Mouse (Mus musculus) lung, embryonic 16.5 days (tissue): Measurements from ENCODE around the gene Mcu. TPM values are rescaled to one million over a fixed set of nuclear protein-coding genes. Genes with fewer than 3 reads are reported as not detected.
A peak's percentile ranks its signal among the peaks of the same experiment; 100 is the strongest.

Experiments
- ATAC-seq: fragments of 200-750 bp; cut with Nextera tagmentation; 2 replicates; pipeline ENCODE4 v1.8.0; 2017; ENCODE audit warnings: low read depth, mild to moderate bottlenecking, moderate library complexity
- H3K27ac ChIP-seq: fragments of 300-500 bp; sonication (generic); 2 replicates; pipeline ENCODE4 v1.5.1; 2014; ENCODE audit warnings: mild to moderate bottlenecking, control low read depth, low read length
- H3K27me3 ChIP-seq: fragments of 300-500 bp; sonication (generic); 2 replicates; pipeline ENCODE4 v1.6.1; 2014; ENCODE audit warnings: low read depth, low read length, mixed read lengths; ENCODE audit not compliant: control insufficient read depth, insufficient read depth
- H3K36me3 ChIP-seq: fragments of 300-500 bp; sonication (generic); 2 replicates; pipeline ENCODE4 v1.6.1; 2014; ENCODE audit warnings: low read length; ENCODE audit not compliant: control insufficient read depth, insufficient read depth
- H3K4me1 ChIP-seq: fragments of 300-500 bp; sonication (generic); replicated peaks from 2 replicates; pipeline ENCODE4 v1.6.1; 2014; ENCODE audit warnings: low read length, mixed read lengths; ENCODE audit not compliant: control insufficient read depth, insufficient read depth
- H3K4me2 ChIP-seq: fragments of 300-500 bp; sonication (generic); 2 replicates; pipeline ENCODE4 v1.6.1; 2014; ENCODE audit warnings: low read depth, low read length, control low read depth
- H3K4me3 ChIP-seq: fragments of 300-500 bp; sonication (generic); 2 replicates; pipeline ENCODE4 v1.5.1; 2014; ENCODE audit warnings: mild to moderate bottlenecking, low read length, control low read depth
- H3K9ac ChIP-seq: fragments of 300-500 bp; sonication (generic); 2 replicates; pipeline ENCODE4 v1.6.1; 2014; ENCODE audit warnings: low read length, control low read depth
- H3K9me3 ChIP-seq: fragments of 300-500 bp; sonication (generic); 2 replicates; pipeline ENCODE4 v1.6.1; 2016; ENCODE audit warnings: low read length; ENCODE audit not compliant: control insufficient read depth
- WGBS: fragments of 180-500 bp; shearing (Covaris S2); extraction: QIAGEN DNeasy Blood & Tissue Kit; methylation state at CpG from one replicate; pipeline ENCODE4 v1.1.7; 2014; 5-methylcytosine and 5-hydroxymethylcytosine counted together
- polyA plus RNA-seq: library from polyadenylated mRNA; unstranded; fragments of >200 nt; fragmentation: Nextera tagmentation; extraction: Ambion mirVana; gene quantifications from 2 replicates; pipeline ENCODE4 v1.2.1, GENCODE M21; 2015

The Mcu gene
- polyA plus RNA-seq, 1 experiment from 2014 or later, result 33.3 TPM

DNA sequence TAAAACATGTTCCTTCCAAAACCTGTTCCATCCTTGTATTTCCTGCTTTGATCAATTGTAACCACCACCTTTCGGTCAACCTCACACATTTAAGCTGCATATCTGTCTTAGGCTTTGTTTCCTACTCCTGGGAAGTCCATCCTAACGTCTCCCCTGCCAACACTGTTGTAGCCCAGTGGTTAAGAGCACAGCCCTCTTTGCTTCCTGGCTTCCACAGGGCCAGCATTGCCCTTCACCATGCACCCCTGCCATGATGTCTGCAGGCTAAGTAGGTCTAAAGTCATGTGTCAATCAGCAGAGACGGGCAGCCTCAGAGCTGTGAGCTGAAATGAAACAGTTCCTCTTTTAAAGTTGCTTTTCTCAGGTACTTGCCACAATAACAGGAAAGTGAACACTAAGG lies 97.1 kb downstream of the Mcu start:
- Histone ChIP-seq H3K9me3 (no peaks in the 10 kb centered on the region), H3K27me3 (no peaks in the 10 kb centered on the region), H3K4me2 (no peak overlapping the region), H3K4me3 (no peak overlapping the region), H3K4me1 (peaks cover 13% of the 10 kb centered on the region), H3K27ac (no peak overlapping the region), H3K9ac (no peak overlapping the region), H3K36me3 (no peaks in the 10 kb centered on the region)
- ATAC-seq, result no peak
- WGBS, result 83% methylated on average over 3 of the region's 3 CpGs

DNA sequence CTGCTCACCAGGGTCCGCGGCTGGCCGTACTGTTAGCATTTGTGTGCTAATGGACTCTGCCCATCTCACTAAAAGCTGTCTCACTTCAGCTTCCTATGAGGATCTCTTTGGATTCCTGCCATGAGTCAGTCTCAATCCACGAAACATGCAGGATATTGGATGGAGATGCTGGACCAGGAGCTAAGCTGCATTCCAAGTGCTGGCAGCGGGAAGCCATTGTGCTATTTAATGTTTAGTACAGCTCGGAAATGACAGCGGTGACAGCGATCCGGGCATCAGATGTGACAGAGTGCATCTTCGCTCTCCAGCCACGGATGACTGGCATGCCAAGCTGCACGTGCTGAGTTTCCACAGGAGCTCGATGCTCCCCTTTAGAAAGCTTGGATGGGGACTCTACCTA lies 99.3 kb downstream of the Mcu start:
- Histone ChIP-seq H3K9ac (no peak overlapping the region), H3K27ac (no peak overlapping the region), H3K9me3 (no peaks in the 10 kb centered on the region), H3K27me3 (no peaks in the 10 kb centered on the region), H3K4me3 (no peak overlapping the region), H3K4me2 (no peak overlapping the region), H3K4me1 (peaks cover 6% of the 10 kb centered on the region; the same call in 1 of the 2 replicates), H3K36me3 (no peaks in the 10 kb centered on the region)
- WGBS, result 83% methylated on average over 13 of the region's 13 CpGs
- ATAC-seq, result no peak

DNA sequence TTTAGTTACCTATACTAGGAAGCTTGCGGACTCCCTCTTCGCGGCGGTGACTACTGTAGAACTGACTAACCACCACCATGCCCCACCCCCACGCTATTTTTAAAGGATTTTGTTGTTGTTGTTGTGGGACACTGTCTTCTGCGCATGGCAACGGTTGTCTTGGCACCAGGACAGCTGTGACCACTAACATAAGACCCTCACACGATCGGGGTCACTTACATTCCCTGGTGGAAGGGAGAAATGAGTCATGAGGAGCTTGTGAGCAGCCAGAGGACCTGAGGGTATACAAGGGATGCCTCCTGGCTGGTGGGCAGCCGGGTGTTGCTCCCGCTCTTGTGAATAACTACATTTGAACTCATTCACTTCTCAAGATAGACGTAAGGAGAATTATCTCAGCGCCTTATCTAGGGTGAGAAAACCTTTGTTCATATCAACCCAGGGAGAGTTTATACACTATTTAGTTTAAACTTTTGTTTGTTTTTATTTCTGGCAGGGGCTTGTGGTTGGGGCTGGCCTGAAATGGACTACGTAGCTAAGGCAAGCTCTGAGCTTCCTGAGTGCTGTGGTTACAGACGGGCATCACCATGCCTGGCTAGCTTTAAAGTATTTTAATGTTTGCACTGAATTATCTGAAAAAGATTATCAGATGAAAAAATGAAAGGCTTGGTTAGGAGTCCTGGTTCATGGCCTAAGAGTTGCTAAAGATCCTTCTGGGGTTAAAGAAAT lies 101.6 kb downstream of the Mcu start:
- Histone ChIP-seq H3K27ac (no peak overlapping the region), H3K4me3 (no peak overlapping the region), H3K27me3 (no peaks in the 10 kb centered on the region), H3K4me1 (peaks cover 15% of the 10 kb centered on the region), H3K9me3 (no peaks in the 10 kb centered on the region), H3K9ac (no peak overlapping the region), H3K36me3 (no peaks in the 10 kb centered on the region), H3K4me2 (no peak overlapping the region)
- 0 out of 2 replicates have a peak, but pooled peaks have one; percentile 23 for ATAC-seq
- 52% methylated on average over 15 of the region's 15 CpGs for WGBS

DNA sequence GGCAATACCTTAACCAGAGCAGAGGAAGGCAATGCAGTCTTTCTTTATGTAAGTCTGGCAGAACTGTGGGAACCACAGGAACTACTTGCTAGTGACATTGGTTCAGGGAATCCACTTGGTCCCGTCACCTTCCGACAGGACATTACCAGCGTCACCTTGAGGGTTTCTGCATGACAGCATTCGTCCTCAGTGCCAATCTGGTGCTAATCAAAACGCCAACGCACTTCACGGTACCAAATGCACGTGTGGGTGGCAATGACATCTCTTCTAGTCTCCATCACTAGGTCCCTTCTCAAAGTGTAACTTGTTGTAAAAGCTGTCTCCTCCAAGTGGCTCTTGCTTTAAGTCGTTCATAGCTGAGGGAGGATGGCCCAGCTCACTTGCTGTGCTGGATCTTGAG lies 104.3 kb downstream of the Mcu start:
- H3K9ac ChIP-seq, result no peak overlapping the region
- H3K4me2 ChIP-seq, result no peak overlapping the region
- H3K27ac ChIP-seq, result no peak overlapping the region
- H3K36me3 ChIP-seq, result no peaks in the 10 kb centered on the region
- no peaks in the 10 kb centered on the region for H3K9me3 ChIP-seq
- 83% methylated on average over 9 of the region's 9 CpGs for WGBS
- H3K27me3 ChIP-seq, result no peaks in the 10 kb centered on the region
- H3K4me1 ChIP-seq, result peaks cover 15% of the 10 kb centered on the region
- ATAC-seq, result no peak
- H3K4me3 ChIP-seq, result no peak overlapping the region

DNA sequence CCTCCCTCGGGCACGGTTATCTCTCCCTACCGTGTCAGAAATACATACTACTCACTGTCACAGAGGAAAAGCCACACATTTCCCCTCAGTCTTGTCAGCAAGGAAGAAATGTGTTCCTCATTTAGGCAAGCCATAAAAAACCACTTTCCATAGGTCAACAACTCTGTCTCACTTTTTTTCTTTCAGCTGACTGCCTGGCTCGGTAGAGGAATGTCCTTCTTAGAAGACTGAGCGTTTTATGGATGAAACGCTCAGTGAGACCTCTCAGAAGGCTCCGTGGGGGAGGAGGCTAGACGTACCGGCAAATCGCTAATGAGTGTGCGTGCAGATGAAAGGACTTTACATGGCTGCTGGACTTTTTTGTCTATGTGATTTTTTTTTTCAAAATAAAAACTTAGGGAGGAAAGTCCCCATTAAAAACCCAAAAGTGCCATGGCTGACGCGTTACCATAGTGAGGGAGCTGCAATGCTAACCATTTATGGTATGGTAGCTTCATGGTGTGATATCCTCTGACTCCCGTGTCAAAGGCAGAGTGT lies 105.0 kb downstream of the Mcu start:
- no peak for ATAC-seq
- no peak overlapping the region for H3K4me3 ChIP-seq
- H3K27me3 ChIP-seq, result no peaks in the 10 kb centered on the region
- H3K4me2 ChIP-seq, result peak overlapping the region; percentile 31; the same call in 1 of the 2 replicates
- H3K9ac ChIP-seq, result no peak overlapping the region
- H3K4me1 ChIP-seq, result peaks cover 15% of the 10 kb centered on the region
- WGBS, result 47% methylated on average over 14 of the region's 14 CpGs
- H3K9me3 ChIP-seq, result no peaks in the 10 kb centered on the region
- H3K27ac ChIP-seq, result no peak overlapping the region
- no peaks in the 10 kb centered on the region for H3K36me3 ChIP-seq

DNA sequence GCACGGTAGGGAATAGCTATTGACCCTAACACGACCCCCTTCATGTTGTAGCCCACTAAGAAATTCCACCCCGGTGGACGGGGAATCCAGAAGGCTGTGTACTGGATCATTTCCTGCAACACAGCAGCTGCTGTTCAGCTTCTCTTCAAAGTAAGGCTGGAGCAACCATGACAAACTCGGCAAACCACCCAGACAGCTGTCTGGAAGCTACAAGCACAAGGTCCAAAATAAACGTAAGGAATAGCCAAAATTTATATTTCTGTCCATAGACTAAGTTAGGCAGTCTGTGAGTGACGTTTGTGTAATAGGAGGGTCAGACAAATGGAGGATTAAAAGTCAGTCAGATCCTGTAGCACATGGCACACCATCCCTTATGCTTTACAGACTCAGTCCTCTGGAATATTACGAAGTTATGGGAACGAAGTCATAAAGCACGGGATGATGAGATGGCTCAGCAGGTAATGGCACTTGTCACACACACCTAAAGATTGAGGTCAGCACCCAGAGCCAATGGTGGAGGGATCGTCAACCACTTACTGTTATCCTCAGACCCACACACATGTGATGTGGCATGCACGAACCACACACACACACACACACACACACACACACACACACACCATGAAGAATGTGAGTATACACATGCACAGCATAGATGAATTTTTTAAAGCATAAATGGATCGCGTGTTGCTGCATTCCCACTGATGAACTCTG lies 105.6 kb downstream of the Mcu start:
- Histone ChIP-seq H3K27me3 (no peaks in the 10 kb centered on the region), H3K27ac (no peak overlapping the region), H3K36me3 (no peaks in the 10 kb centered on the region), H3K4me2 (no peak overlapping the region), H3K9ac (no peak overlapping the region), H3K4me3 (no peak overlapping the region), H3K9me3 (no peaks in the 10 kb centered on the region), H3K4me1 (peaks cover 15% of the 10 kb centered on the region)
- WGBS, result 46% methylated on average over 14 of the region's 14 CpGs
- ATAC-seq, result peak; percentile 35

DNA sequence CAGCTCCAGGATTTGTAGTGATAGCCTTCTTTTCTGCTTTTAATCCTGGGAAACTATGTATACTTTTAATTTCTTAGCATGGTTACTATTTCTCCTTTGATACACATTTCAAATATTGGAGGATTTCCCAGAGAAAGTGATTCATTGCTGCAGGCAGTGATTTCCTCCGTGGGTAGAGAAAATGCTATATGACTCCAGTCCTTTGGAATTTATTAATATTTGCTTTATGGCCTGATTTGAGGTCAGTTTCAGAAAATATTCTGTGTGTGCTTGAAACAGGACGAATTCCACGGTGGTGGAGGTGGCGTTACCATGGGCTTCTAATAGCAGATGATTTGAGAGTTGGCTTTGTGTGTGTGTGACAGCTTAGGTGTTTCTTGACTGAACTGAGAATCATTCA lies 107.3 kb downstream of the Mcu start:
- H3K27ac ChIP-seq, result peak overlapping the region; percentile 15; the same call in 1 of the 2 replicates
- no peaks in the 10 kb centered on the region for H3K9me3 ChIP-seq
- no peaks in the 10 kb centered on the region for H3K27me3 ChIP-seq
- no peak overlapping the region for H3K4me3 ChIP-seq
- H3K9ac ChIP-seq, result no peak overlapping the region
- no peak overlapping the region for H3K4me2 ChIP-seq
- H3K36me3 ChIP-seq, result no peaks in the 10 kb centered on the region
- peaks cover 10% of the 10 kb centered on the region for H3K4me1 ChIP-seq
- ATAC-seq, result no peak; the same call in 1 of the 2 replicates
- 27% methylated on average over 4 of the region's 4 CpGs for WGBS

DNA sequence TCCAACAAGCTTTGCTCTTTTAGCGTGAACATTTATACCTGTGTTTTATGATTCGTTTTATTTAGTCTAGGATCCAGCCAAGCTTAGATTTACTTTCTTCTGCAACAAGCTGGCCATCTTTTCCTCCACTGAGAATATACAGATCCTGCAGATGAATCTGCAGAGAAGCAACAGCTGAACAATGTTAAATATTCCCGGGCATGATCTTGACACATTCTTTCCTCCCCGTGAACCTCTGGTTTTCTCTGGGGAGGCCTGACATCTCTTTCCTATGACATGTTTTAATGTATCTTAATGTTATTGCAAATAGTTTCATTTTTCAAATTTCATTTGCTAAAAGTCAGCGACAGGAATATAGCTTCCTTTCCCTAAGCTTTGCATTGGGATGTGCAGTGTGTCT lies 109.8 kb downstream of the Mcu start:
- Histone ChIP-seq H3K4me1 (peaks cover 16% of the 10 kb centered on the region), H3K27ac (no peak overlapping the region), H3K9ac (no peak overlapping the region), H3K27me3 (no peaks in the 10 kb centered on the region), H3K9me3 (no peaks in the 10 kb centered on the region), H3K36me3 (no peaks in the 10 kb centered on the region), H3K4me2 (no peak overlapping the region), H3K4me3 (no peak overlapping the region)
- 51% methylated on average over 5 of the region's 5 CpGs for WGBS
- no peak for ATAC-seq

DNA sequence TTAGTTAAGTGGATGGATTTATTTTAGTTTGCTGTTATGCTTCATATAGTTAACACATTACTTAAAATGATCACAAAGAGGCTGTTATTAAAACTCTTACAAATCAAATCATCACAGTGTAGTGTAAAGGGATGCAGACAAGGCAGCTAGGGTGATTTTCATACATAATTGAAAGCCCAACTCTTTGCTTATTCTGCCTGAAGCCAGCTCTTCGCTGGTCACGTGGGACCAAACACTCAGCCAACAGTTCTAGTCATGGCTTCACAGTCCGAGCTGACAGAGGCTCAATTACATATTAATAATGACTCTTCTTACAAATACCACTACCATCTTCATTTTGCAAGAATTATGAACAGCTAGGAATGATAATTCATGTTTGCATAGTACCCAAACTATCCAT lies 112.2 kb downstream of the Mcu start:
- Histone ChIP-seq H3K9me3 (no peaks in the 10 kb centered on the region), H3K4me3 (no peak overlapping the region), H3K9ac (no peak overlapping the region), H3K36me3 (no peaks in the 10 kb centered on the region), H3K27me3 (no peaks in the 10 kb centered on the region), H3K27ac (no peak overlapping the region), H3K4me1 (peaks cover 11% of the 10 kb centered on the region), H3K4me2 (no peak overlapping the region; the same call in 1 of the 2 replicates)
- no peak for ATAC-seq
- 58% methylated on average over 3 of the region's 3 CpGs for WGBS
